Mouse (Mus musculus) hindbrain, embryonic 11.5 days (tissue): ENCODE data around the gene Ntn5. TPM values are rescaled to one million over a fixed set of nuclear protein-coding genes. Genes with fewer than 3 reads are reported as not detected.

ENCODE experiments used
- ATAC-seq: fragments of 200-750 bp; cut with Nextera tagmentation; 2 replicates; pipeline ENCODE4 v1.8.0; 2017; ENCODE audit warnings: mild to moderate bottlenecking, moderate TSS enrichment, moderate library complexity; ENCODE audit not compliant: low FRiP score
- DNase-seq: peaks from one replicate; pipeline ENCODE4 v3.0.0-alpha.2; 2015; ENCODE audit warnings: low spot score
- H3K27ac ChIP-seq: fragments of 300-500 bp; sonication (generic); 2 replicates; pipeline ENCODE4 v1.5.1; 2014; ENCODE audit warnings: mild to moderate bottlenecking, low read depth, low read length
- H3K27me3 ChIP-seq: fragments of 300-500 bp; sonication (generic); 2 replicates; pipeline ENCODE4 v1.6.1; 2014; ENCODE audit warnings: mild to moderate bottlenecking, low read length, moderate library complexity, mixed read lengths; ENCODE audit not compliant: control insufficient read depth, insufficient read depth
- H3K36me3 ChIP-seq: fragments of 300-500 bp; sonication (generic); 2 replicates; pipeline ENCODE4 v1.6.1; 2014; ENCODE audit warnings: mild to moderate bottlenecking, low read length, moderate library complexity, mixed read lengths; ENCODE audit not compliant: control insufficient read depth, insufficient read depth
- H3K4me1 ChIP-seq: fragments of 300-500 bp; sonication (generic); replicated peaks from 2 replicates; pipeline ENCODE4 v1.6.1; 2014; ENCODE audit warnings: low read length, mixed read lengths; ENCODE audit not compliant: control insufficient read depth, insufficient read depth
- H3K4me2 ChIP-seq: fragments of 300-500 bp; sonication (generic); replicated peaks from 2 replicates; pipeline ENCODE4 v1.6.1; 2014; ENCODE audit warnings: mild to moderate bottlenecking, low read depth, low read length
- H3K4me3 ChIP-seq: fragments of 300-500 bp; sonication (generic); 2 replicates; pipeline ENCODE4 v1.5.1; 2014; ENCODE audit warnings: low read depth, low read length
- H3K9ac ChIP-seq: fragments of 300-500 bp; sonication (generic); 2 replicates; pipeline ENCODE4 v1.6.1; 2014; ENCODE audit warnings: low read depth, low read length
- H3K9me3 ChIP-seq: fragments of 300-500 bp; sonication (generic); 2 replicates; pipeline ENCODE4 v1.6.1; 2016; ENCODE audit warnings: low read length; ENCODE audit not compliant: control insufficient read depth
- WGBS: fragments of 180-500 bp; shearing (Covaris S2); extraction: QIAGEN DNeasy Blood & Tissue Kit; methylation state at CpG from one replicate; pipeline ENCODE4 v1.1.7; 2014; 5-methylcytosine and 5-hydroxymethylcytosine counted together
- polyA plus RNA-seq: library from polyadenylated mRNA; unstranded; fragments of >200 nt; fragmentation: Nextera tagmentation; extraction: Ambion mirVana; gene quantifications from 2 replicates; pipeline ENCODE4 v1.2.1, GENCODE M21; 2014

The Ntn5 gene
- polyA plus RNA-seq, 1 experiment from 2014 or later: 0.22 TPM

GRCm38 (mm10) chr7:45716952-45717917, 33.4 kb downstream of the Ntn5 start:
- peak overlapping the region; percentile 93 for H3K4me3 ChIP-seq

GRCm38 (mm10) chr7:45717918-45718297, 34.1 kb downstream of the Ntn5 start, which contains the start of gene Sphk2:
Gene Sphk2 (minus strand): TSS chr7:45718002.
- WGBS: 0% methylated on average over 39 of the region's 41 CpGs
- peak; percentile 100 for DNase-seq

More at GRCm38 (mm10) chr7:45716952-45717917, 33.4 kb downstream of the Ntn5 start:
- Histone ChIP-seq H3K4me2 (peak overlapping the region; percentile 84), H3K9me3 (no peaks in the 10 kb centered on the region), H3K36me3 (peaks cover 14% of the 10 kb centered on the region), H3K27me3 (no peaks in the 10 kb centered on the region), H3K9ac (peak overlapping the region; percentile 90), H3K27ac (peak overlapping the region; percentile 81), H3K4me1 (peaks cover 17% of the 10 kb centered on the region)
- peak; percentile 47 for ATAC-seq
- WGBS: 11% methylated on average over 31 of the region's 31 CpGs
- no peak for DNase-seq

GRCm38 (mm10) chr7:45718331-45718730, 34.5 kb downstream of the Ntn5 start:
- Histone ChIP-seq H3K4me1 (peaks cover 17% of the 10 kb centered on the region), H3K36me3 (peaks cover 8% of the 10 kb centered on the region; the same call in 1 of the 2 replicates), H3K9me3 (no peaks in the 10 kb centered on the region), H3K27me3 (no peaks in the 10 kb centered on the region), H3K4me3 (peak overlapping the region; percentile 93), H3K4me2 (peak overlapping the region; percentile 84), H3K27ac (peak overlapping the region; percentile 81), H3K9ac (peak overlapping the region; percentile 95)
- under 1% methylated on average over 20 of the region's 20 CpGs for WGBS
- ATAC-seq (no peak), DNase-seq (no peak)

More at GRCm38 (mm10) chr7:45717918-45718297, 34.1 kb downstream of the Ntn5 start, which contains the start of gene Sphk2:
- Histone ChIP-seq H3K36me3 (peaks cover 10% of the 10 kb centered on the region), H3K27ac (peak within 1 kb of the TSS; percentile 81), H3K9ac (peak within 1 kb of the TSS; percentile 95), H3K27me3 (no peaks in the 10 kb centered on the region), H3K4me3 (peak within 1 kb of the TSS; percentile 93), H3K4me2 (peak within 1 kb of the TSS; percentile 84), H3K4me1 (peaks cover 17% of the 10 kb centered on the region), H3K9me3 (no peaks in the 10 kb centered on the region)
- ATAC-seq: peak; percentile 69

- DNase-seq: no peak
- H3K36me3 ChIP-seq: peaks cover 8% of the 10 kb centered on the region
- no peak overlapping the region for H3K27ac ChIP-seq
- H3K9me3 ChIP-seq: no peaks in the 10 kb centered on the region
- WGBS: 90% methylated on average over 10 of the region's 10 CpGs
- H3K4me3 ChIP-seq: peak overlapping the region; percentile 93
- H3K4me1 ChIP-seq: peaks cover 17% of the 10 kb centered on the region
- H3K4me2 ChIP-seq: peak overlapping the region; percentile 84
- no peaks in the 10 kb centered on the region for H3K27me3 ChIP-seq
- ATAC-seq: no peak
- peak overlapping the region; percentile 95 for H3K9ac ChIP-seq
These were observed 35.4 kb downstream of the Ntn5 start for GRCm38 (mm10) chr7:45719180-45719579.

GRCm38 (mm10) chr7:45719738-45720412, 36.1 kb downstream of the Ntn5 start:
- no peaks in the 10 kb centered on the region for H3K27me3 ChIP-seq
- H3K9ac ChIP-seq: no peak overlapping the region; the same call in 1 of the 2 replicates
- H3K4me2 ChIP-seq: no peak overlapping the region
- 91% methylated on average over 15 of the region's 16 CpGs for WGBS
- no peak overlapping the region for H3K27ac ChIP-seq
- peaks cover 11% of the 10 kb centered on the region for H3K36me3 ChIP-seq
- H3K4me3 ChIP-seq: 0 out of 2 replicates have a peak overlapping the region, but pooled peaks have one; percentile 0
- no peaks in the 10 kb centered on the region for H3K9me3 ChIP-seq
- no peak for ATAC-seq
- no peak for DNase-seq
- peaks cover 17% of the 10 kb centered on the region for H3K4me1 ChIP-seq

GRCm38 (mm10) chr7:45720413-45721233, 36.8 kb downstream of the Ntn5 start, which contains the start of gene Fam83e:
Gene Fam83e (plus strand): TSS chr7:45721212.
- ATAC-seq (no peak), DNase-seq (no peak)
- 85% methylated on average over 14 of the region's 14 CpGs for WGBS
- Histone ChIP-seq H3K27me3 (no peaks in the 10 kb centered on the region), H3K4me2 (no peak within 1 kb of the TSS), H3K4me1 (peaks cover 14% of the 10 kb centered on the region), H3K36me3 (peaks cover 11% of the 10 kb centered on the region), H3K4me3 (no peak within 1 kb of the TSS), H3K9ac (no peak within 1 kb of the TSS), H3K27ac (no peak within 1 kb of the TSS), H3K9me3 (no peaks in the 10 kb centered on the region)

- Histone ChIP-seq H3K36me3 (peaks cover 11% of the 10 kb centered on the region), H3K27me3 (no peaks in the 10 kb centered on the region), H3K4me1 (peaks cover 9% of the 10 kb centered on the region), H3K4me2 (no peak overlapping the region), H3K27ac (no peak overlapping the region), H3K9ac (no peak overlapping the region), H3K9me3 (no peaks in the 10 kb centered on the region), H3K4me3 (no peak overlapping the region)
- 77% methylated on average over 7 of the region's 7 CpGs for WGBS
- no peak for ATAC-seq
- no peak for DNase-seq
These were observed 37.4 kb downstream of the Ntn5 start for GRCm38 (mm10) chr7:45721234-45721571.
